Mouse (Mus musculus) urinary bladder, postnatal 4 days (tissue): ENCODE results near the gene Hpdl.

Experiments used
- DNase-seq, 2 experiments: peaks; one replicate each; pipeline ENCODE4 v3.0.0; 2021 to 2022; ENCODE audit warnings: low spot score in 2 of 2

The Hpdl gene

GRCm38 (mm10) chr4:116799901-116800300 is 21.6 kb downstream of the Hpdl start:
- DNase-seq, result no peak

- DNase-seq, result no peak
Measured at GRCm38 (mm10) chr4:116796442-116797110, 24.9 kb downstream of the Hpdl start.

- DNase-seq, result no peak
Measured at GRCm38 (mm10) chr4:116794273-116794672, 27.2 kb downstream of the Hpdl start.

- no peak for DNase-seq
Measured at GRCm38 (mm10) chr4:116792453-116792852, 29.1 kb downstream of the Hpdl start.

GRCm38 (mm10) chr4:116788956-116789355 is 32.6 kb downstream of the Hpdl start:
- DNase-seq, result peak; percentile 38 to 82

- no peak for DNase-seq
Measured at GRCm38 (mm10) chr4:116787985-116788760, 33.3 kb downstream of the Hpdl start.

GRCm38 (mm10) chr4:116786587-116786986 is 34.9 kb downstream of the Hpdl start:
- no peak for DNase-seq

- no peak for DNase-seq
Measured at GRCm38 (mm10) chr4:116782171-116782570, 39.3 kb downstream of the Hpdl start.

- DNase-seq, result no peak
Measured at GRCm38 (mm10) chr4:116781366-116781765, 40.1 kb downstream of the Hpdl start.

- DNase-seq, result no peak
Measured at GRCm38 (mm10) chr4:116780541-116780940, 41.0 kb downstream of the Hpdl start.

GRCm38 (mm10) chr4:116777079-116777478 is 44.4 kb downstream of the Hpdl start:
- DNase-seq, result no peak

- no peak for DNase-seq
Measured at GRCm38 (mm10) chr4:116776391-116776790, 45.1 kb downstream of the Hpdl start.
